Mouse (Mus musculus) effector memory CD4-positive, alpha-beta T cell, adult 7 months (primary cell): ENCODE measurements around the gene Inhbb. TPM values are rescaled to one million over a fixed set of nuclear protein-coding genes. Genes with fewer than 3 reads are reported as not detected.

Source experiments
- polyA plus RNA-seq: library from polyadenylated mRNA; unstranded; fragments of 100-300 nt; shearing (Covaris generic); gene quantifications from one replicate; pipeline ENCODE4 v1.2.1, GENCODE M21; 2017

The Inhbb gene
- polyA plus RNA-seq: not detected

GRCm38 (mm10) chr1:119421576-119422421, at the start of gene Inhbb:
Gene Inhbb, minus strand, starts transcription at chr1:119422248.

Other genes starting within 250 kb of the Inhbb start
- 5.5 TPM for gene Ralb, start 82.5 kb upstream of the Inhbb start, polyA plus RNA-seq
- 15.6 TPM for gene Tmem185b, start 103.9 kb upstream of the Inhbb start, polyA plus RNA-seq
- gene Epb41l5, start 226.8 kb upstream of the Inhbb start, polyA plus RNA-seq: 5.3 TPM